Mouse (Mus musculus): Measurements from ENCODE around the gene Ccna2.

Gene Ccna2

GRCm38 (mm10) chr3:36533201-36533672 lies 38.7 kb downstream of the Ccna2 start:
- peak; percentile 19 for DNase-seq (ENCODE audit: low read depth)

DNA sequence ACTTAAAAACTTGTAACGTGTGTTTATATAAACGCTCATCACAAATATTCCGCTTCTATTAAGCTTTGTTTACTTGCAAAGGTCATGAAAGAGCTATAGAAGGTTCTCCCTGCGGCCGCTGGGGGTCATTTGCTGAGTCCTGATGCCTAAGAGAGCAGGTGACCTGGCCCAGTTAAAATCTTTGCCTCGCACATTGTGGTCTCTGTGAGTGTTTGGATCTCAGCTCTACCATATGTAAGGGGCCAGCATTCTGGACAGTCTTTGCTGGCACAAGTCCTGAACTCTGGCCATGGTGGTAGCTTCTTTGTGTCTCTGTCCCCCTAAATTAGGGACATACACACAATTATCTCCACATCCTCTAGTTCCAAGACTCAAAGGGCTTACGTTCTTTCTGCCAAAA lies 39.2 kb downstream of the Ccna2 start:
- no peak for DNase-seq (ENCODE audit: low read depth)

- peak; percentile 53 for DNase-seq (ENCODE audit: low read depth)
These were observed 39.9 kb downstream of the Ccna2 start for GRCm38 (mm10) chr3:36531979-36532542.

DNA sequence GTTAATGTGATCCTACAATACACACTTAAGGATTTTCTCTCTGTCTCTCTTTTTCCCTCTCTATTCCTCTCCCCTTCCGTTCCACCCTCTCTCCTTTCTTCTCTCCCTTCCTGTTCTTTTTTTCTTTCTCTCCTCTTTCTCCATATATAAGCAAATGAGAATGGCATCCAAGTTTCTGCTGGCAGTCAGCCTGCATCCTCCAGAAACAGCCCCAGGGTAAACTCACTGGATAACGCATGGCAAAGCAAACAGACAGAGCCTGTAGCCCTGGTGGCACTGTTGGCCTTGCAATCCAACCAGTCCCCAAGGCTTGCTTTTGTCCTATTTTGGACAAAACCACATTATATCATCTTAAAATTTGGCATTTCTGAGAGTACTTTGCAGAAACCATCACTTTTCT lies 40.7 kb downstream of the Ccna2 start:
- no peak for DNase-seq (ENCODE audit: low read depth)

DNA sequence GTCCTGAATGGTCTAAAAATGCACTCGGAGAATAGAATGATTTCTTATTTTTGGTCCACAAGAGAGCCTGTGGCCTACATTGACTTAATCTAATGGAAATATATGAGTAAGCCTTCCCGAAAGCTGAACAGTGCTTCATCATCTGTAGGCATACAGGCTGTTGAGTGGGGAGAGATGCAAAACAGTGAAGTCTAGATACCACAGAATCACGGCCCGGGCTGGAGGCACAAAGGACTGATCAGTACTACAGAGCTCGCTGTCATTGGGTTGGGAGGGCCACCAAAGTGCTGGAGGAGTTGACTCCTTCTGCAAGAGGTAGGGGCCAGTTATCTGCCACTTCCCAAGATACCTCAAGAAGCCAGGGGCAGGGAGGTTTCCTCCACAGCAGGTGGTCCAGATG lies 41.2 kb downstream of the Ccna2 start:
- DNase-seq (ENCODE audit: low read depth), result no peak

- no peak for DNase-seq (ENCODE audit: low read depth)
These were observed 41.6 kb downstream of the Ccna2 start for GRCm38 (mm10) chr3:36530345-36530744.

DNA sequence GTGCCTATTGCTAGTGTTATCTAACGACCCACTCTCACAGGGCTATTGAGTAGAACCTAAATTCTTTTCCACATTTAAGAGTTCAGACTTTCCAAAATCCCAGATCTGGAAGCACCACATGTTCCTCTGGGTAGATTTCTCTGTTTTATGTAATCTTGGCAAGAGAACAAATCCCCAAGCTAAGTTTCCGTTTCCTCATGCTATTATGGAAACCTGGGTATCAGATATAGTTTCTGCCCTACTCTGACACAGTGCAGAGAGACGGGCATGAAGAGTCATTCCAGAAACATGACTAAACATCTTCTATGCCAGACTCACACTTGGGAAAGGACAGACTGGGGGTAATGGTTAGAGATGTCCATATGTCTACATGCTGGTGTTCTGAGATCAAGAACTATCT lies 47.5 kb downstream of the Ccna2 start:
- no peak for DNase-seq (ENCODE audit: low read depth)

DNA sequence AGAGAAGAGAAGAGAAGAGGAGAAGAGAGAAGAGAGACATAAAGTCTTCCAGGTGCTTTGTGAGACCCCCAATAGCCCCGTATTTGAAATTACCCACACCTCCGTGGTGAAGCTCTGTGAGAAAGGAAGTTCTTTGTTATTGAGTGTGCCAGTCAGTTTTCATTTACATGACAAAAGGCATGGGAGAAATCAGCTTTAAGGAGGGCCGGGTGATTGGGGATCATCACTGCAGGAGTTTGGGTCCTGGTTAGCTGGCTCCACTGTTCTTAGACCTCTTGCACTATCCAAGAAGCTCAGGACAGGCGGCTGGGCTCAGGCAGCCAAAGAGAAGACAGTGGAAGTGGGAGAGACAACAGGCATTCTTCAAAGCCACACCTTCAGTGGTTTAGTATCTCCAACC lies 49.8 kb downstream of the Ccna2 start:
- no peak for DNase-seq (ENCODE audit: low read depth)

- no peak for DNase-seq (ENCODE audit: low read depth)
These were observed 50.6 kb downstream of the Ccna2 start, which contains the start of gene Gm11549 for GRCm38 (mm10) chr3:36521073-36522060. Gene Gm11549, minus strand, starts transcription at chr3:36521813.

- DNase-seq (ENCODE audit: low read depth), result no peak
These were observed 55.8 kb downstream of the Ccna2 start for GRCm38 (mm10) chr3:36516196-36516595.

Measured in induced T-regulatory cell, adult 2 months (primary cell).